Mouse (Mus musculus): ENCODE data around the gene Krtcap2.

Krtcap2 gene

DNA sequence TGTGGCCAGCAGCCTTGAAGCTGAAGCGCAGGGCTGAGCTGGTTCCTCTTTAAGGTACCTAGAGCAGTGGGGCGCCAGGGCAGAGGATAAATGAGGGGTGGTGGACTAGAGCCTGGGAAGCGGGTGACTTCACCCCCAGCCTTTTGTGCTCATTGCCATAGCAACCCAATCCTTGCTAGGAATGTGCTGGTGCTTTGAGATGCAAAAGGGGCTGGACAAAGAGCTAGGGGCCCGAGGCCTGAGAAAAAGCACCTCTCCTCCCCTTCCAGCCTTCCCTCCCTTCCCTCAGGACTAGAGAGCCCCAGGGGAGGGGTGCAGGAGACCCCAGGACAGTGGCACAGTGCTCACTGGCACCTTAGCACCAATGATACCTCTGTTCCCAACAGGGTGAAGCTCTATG, 19.8 kb upstream of the Krtcap2 start:
- peak; percentile 75 for DNase-seq (ENCODE audit: low spot score)

DNA sequence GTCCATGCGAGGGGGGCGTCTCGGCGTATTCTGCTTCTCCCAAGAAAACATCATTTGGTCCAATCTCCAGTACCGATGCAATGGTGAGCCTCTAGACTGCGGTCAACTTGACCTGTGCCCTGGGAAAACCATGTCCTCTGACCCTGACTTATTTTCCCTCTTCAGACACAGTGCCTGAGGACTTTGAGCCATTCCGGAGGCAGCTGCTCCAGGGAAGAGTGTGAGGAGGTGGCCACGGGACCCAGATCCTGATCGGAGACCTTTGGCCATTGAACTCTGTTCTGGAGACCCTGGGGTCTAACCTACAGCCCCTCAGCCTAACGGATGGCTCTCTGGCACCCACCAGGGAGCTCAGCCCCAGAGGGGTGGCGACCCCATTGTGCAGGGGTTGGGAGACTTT, 19.4 kb upstream of the Krtcap2 start:
- no peak for DNase-seq (ENCODE audit: low spot score)

DNA sequence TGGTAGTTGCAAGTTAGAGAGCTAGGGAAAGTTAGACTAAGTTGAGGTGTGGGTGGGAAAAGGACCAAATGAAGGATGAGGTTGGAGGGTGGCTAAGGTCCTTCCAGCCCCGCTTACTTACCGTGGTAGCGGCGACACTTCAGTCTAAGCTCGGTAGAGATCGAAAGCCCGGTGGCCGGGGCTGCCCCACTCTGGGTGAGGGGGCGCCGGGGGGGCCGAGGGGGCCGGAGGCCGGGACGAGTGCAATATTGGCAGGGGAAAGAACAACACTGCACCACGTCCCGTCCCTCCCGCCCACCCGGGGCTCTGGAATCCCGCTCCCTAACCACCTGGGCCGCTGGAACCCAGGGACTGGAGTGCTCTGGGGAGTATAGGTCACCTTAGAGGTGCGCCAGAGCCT, 18.9 kb upstream of the Krtcap2 start, which contains the start of gene Mtx1:
Gene Mtx1, minus strand, starts transcription at position 189 of the 400 bp plus-strand sequence.
- DNase-seq (ENCODE audit: low spot score) = no peak

DNA sequence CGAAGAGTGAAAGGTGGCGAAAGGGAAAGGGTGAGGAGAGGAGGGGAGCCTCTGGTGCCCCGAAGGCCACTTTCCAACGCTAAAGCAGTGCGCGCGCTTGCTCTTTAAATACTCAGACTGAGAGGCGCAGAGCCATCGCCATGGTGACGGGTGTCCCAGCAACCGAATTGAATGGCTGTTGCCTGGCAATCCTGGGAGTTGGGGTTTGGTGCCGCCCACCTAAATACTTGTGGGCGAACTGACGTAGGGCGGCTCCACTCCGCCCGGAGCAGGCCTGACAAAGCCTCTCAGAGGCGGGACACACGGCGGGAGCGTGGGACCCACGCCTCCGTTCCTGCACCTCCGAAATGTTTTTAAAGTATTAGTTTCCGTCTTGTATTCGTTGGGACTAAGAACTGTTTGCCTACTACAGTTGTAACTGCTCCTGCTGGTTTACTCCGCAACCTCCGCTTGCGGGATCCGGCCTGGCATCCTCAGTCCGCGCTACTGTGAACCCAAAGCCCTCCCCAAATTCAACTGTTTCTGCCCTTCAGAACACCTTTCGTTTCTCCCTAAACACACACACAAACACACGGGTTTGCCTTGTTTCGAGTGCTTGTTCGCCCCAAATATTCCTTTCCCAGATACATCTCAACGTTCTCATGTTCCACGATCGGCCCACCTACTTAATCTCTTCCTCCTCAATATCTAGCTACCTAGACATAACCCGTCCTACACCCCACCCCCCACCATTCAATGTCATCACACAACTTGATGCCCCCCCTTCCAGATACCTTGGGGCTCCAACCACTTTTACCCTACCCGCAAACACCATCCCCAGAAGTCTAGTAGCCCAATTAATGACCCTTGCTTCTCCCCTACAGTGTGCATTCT, 18.2 kb upstream of the Krtcap2 start:
- peak; percentile 96 for DNase-seq (ENCODE audit: low spot score)

DNA sequence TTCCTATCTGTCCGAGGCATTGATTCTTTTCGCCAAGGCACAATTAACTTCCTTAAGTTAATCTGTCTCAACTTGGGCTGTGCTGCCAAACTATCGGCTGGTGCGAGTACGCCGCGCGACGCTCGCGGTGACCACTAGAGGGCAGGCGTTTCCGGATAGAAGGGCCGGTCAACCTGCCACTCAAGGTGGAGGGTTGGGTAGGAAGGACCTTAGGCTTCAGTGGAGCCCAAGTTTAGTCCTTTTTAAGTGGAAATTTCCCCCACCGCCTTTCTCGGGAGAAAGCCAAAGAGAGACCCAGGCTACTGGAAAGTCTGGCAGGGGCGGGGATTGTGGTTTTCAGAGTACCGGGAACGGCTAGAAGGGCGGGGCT, 17.6 kb upstream of the Krtcap2 start:
- DNase-seq (ENCODE audit: low spot score) = peak; percentile 94

DNA sequence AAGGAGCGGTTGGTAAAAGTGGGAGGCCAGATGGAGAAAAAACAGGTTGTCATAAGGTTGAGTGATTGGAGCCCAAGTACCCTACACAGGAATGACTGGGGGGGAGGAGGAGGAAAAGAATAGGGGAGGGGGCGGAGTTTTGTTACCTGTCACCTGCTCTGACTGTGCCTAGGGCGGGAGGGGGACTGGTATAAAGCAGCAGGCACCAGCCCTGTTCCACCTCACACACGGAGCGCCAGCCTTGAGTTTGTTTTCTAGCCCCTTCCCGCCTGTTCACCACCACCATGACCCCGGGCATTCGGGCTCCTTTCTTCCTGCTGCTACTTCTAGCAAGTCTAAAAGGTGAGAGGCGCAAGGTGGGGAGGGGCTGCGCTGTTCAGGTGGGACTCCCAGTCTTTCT, 16.9 kb upstream of the Krtcap2 start, which contains the start of gene Muc1:
Gene Muc1, plus strand, starts transcription at position 222 of the 400 bp plus-strand sequence.
- DNase-seq (ENCODE audit: low spot score) = no peak

DNA sequence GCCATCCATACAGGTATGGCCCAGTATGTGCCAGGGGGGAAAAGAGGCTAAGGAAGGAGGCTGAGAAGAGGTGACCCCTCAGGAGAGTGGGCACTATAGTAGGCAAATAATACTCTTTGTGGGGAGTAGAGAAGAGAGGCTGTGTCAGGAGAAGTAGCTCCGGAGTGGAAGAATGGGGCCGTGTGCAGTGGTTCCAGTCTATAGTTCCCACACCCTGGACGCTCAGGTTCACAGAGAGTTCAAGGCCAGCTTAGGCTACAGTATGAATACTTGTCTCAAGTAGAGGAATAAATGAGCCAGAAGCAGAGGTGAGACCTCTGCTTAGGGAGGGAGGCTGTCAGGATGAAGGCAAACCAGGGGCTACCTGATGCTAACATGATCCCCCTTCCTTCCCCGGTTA, 16.5 kb upstream of the Krtcap2 start:
- DNase-seq (ENCODE audit: low spot score) = no peak

DNA sequence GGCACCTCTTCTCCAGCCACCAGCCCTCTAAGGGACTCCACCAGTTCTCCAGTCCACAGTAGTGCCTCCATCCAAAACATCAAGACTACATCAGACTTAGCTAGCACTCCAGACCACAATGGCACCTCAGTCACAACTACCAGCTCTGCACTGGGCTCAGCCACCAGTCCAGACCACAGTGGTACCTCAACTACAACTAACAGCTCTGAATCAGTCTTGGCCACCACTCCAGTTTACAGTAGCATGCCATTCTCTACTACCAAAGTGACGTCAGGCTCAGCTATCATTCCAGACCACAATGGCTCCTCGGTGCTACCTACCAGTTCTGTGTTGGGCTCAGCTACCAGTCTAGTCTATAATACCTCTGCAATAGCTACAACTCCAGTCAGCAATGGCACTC, 15.2 kb upstream of the Krtcap2 start:
- DNase-seq (ENCODE audit: low spot score) = no peak

DNA sequence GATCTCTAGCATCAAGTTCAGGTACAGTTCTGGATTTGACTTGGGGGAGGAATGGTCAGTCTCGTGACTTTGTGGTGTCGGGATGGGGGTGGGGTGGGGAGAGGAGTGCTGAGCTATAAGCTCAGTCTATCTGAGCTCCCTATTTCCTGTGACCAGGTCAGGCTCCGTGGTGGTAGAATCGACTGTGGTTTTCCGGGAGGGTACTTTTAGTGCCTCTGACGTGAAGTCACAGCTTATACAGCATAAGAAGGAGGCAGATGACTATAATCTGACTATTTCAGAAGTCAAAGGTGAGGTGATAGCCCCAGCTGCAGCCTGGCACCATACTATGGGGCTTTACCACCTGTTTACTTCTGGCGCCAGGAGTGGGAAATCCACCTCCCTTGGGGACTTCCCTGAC, 14.4 kb upstream of the Krtcap2 start:
- no peak for DNase-seq (ENCODE audit: low spot score)

DNA sequence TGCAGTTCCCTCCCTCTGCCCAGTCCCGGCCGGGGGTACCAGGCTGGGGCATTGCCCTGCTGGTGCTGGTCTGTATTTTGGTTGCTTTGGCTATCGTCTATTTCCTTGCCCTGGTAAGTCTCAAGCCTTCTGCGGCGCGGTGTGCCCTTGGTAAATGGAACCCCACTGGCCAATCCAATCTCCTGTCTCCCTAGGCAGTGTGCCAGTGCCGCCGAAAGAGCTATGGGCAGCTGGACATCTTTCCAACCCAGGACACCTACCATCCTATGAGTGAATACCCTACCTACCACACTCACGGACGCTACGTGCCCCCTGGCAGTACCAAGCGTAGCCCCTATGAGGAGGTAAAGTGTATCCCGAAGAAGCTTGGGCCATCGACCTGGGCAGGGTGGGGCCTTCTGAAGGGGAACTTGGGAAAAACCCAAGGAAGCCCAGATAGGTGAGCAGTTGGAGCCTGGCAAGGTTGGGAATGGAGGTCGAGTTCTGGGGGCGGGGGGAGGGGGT, 13.9 kb upstream of the Krtcap2 start:
- no peak for DNase-seq (ENCODE audit: low spot score)

DNA sequence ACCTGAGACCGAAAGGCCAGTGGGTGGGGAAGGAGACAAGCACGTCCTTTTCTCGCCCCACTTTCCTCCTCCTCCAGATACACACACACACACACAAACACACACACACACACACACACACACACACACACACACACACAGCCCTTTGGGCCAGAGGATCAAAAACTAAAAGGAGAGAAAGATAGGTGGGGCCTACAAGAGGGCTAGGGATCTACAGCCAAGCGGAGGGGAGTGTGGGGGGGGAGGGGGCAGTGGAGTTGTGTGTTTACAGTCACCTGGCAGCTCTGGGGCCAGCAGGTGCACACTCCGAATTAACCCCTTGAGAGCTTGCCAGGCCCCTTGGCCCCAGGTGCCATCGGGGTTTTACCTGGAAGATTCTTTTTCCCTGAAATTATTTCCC, 13.2 kb upstream of the Krtcap2 start:
- DNase-seq (ENCODE audit: low spot score) = no peak

DNA sequence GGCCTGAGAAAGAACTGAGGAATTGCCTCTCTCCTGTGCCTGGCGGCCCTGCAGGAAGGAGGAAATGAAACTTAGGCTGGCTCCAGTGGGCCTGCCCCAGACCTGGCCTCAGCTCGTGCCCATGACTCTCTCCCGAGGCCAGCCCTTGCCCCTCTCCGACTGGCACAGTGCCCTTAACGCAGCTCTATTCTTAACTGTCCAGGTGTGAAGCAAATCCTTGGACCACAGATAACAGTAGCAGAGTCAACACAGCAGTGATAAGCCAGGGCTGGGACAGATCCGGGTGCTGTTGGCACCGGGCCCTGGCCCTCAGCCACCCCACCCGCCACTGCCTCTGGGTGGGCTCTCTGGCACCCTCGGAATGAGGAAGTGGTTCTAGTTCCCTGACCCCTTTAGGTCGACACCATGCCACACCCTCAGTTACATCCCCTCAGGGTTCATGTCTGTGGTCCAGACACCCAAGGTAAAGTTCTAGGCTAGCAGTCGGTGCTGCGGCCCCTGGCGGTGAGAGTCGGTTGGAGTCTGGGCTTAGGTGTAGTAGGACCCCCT, 12.1 kb upstream of the Krtcap2 start:
- DNase-seq (ENCODE audit: low spot score) = no peak

DNA sequence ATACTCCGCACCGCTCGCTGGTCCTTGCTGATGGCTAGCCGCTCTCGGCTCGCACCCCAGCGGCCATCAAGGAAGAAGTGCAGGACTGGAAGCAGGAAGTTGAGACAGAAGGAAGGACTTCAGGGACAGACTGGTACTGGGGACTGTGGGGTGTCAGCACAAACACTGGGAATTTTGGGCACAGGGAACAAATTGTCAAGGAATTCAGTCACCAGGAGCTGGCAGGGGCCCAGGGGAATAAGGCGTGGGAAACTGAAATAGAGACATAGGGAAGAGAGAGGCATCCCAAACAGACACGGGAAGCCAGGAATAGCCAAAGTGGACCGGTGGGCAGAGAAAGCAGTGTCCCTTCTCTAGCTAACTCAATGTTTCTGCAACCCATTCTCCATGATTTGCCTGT, 9.2 kb upstream of the Krtcap2 start:
- DNase-seq (ENCODE audit: low spot score) = no peak

DNA sequence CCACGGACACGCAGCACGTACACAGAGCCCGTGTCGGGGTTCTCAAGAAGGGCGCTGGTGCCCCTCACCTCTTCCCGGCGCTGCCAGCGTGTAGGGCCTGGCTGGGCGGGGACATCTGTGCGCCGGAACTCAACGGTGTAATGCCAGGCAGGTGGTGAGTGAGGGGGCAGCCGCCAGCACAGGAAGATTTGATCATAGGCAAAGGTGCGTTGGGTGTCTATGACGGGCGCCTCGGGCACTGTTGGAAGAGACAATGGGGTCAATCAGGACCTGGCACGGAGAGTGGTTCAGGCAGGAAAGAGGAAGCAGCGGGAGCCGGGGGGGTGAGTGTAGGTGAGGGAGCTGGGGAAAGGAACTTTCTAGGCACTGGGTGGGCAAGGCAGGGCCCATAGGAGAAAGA, 8.1 kb upstream of the Krtcap2 start:
- DNase-seq (ENCODE audit: low spot score) = no peak

DNA sequence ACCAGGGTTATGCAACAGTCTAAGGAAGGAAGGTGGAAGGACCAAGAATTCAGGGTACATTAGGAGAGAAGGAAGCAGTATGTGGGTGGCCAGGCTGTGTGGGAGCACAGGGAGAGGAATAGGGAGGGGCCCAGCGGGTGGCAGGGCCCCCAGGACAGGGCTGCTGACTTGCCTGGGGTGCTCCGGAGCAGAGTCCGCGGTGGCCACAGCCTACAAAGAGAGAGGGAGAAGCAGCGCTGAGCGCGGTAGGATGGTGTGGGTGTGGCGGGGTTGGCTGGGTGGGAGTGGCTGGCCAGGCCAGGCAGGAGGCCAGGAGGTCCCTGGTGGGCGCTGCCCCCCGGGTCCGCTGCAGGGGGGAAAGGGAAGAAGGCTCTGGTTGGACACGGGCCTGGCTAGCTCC, 7.3 kb upstream of the Krtcap2 start:
- DNase-seq (ENCODE audit: low spot score) = no peak

DNA sequence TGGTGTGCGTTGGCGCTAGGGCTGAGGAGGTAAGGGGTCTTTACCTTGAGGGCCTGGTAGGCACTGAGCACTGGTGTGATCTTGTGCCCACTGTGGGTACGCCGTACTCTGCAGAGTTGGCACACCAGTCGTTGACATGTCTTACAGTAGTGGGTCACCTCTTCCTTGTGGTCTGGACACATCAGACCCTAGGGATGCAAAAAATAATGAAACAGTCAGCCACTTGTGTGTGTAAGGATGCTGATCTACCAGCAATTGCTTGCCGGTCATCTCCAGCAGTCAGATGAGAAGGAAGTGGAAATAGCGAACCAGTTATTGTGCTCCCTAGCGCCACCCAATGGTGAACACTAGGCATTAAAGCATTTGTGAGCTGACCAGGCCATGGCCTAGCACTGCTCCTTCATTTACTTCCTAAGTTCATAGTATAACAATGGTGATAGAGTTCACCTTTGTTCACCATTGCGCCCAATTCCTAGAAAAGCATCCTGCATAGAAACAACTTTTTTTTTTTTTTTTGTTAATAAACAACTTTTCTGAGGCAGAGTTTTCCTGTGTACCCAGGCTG, 3.4 kb upstream of the Krtcap2 start:
- peak; percentile 55 for DNase-seq (ENCODE audit: low spot score)

DNA sequence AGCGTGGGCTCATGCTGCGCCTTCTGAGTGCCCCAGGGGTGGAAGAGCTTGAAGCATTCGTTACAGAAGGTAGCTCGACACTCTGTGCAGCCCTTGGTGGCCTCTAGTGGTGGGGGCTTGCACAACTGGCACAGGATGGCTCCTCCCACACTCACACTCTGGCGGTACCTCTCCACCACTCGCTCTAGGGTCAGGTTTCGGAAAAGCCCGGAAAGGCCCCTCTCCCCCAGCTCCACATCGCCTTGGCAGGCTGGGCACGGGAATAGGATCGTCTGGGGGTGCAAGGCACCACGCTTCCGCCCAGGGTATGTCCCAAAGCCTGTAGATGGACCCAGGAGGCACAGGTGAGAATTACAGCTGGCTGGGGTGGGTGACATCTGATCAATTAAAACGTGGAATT, 2.2 kb upstream of the Krtcap2 start:
- peak; percentile 79 for DNase-seq (ENCODE audit: low spot score)

DNA sequence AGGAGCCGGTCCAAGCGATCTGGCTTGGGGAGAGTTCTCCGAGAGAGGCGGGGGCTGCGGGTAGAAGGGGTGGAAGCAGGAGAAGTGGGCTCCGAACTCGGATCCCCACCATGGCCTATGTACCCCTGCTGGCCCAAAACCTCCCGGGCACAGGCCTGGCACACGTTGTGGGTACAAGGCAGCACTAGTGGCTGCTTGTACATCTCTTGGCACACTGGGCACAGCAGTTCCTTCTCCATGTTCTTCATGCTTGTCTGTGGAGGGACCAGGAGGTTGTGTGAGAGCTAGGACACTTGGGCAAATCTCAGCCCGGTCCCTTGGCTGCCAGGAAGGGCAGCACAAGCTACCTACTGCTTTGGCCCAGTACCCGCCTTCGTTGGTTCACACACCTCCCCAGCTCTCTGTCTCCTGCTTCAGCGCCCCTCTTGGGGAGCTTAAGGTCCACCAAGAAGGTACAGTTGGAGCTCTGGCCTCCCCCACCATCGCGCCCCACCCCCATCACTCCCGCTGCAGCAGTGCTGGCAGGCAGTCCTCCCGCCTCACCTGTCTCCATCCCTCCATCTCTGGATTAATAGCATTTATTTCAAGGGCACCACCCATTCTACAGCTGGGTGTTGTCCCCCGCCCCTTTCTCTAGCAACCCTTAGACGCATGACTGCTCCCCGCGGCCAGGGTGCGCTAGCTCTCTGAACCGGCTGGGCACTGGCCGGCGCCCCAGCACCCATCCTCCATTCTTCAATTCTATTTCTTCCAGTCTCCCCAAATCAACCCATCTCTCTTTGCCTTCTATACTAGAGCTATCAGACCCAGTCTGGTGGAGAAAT, 1.4 kb upstream of the Krtcap2 start:
- DNase-seq (ENCODE audit: low spot score) = peak; percentile 49

DNA sequence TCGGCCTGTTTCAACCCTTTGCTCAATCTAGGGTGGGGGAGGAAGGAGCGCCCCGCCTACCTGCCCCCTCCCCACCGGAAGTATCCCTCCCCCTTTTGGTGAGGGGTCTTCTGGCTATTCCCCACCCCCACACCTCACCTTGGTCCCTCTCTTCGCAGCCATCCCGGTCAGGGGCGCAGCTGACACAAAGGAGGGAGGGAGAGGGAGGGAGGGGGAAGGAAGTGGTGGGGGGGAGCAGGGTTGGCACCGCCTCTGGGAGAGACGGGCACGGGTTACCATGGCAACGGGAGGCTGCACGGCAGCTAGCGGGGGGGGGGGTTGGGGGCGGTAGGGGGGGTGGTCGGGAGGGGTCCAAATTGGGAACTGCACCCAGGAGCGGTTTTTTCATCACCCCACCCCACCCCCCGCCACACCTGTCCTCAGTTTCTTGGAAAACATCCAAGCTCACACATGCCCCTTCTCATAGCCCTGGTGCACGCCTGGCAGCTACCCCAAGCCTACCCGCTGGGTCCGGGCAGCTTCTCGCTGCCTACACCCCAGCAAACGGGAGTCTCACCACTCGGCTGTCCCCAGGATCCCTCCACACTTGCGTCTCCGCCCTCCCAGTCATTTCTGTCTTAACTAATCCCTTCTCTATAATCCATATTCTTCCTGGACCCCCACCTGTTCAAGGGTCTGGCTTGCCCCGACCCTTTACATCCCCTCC, 631 bp upstream of the Krtcap2 start:
- DNase-seq (ENCODE audit: low spot score) = peak; percentile 71

DNA sequence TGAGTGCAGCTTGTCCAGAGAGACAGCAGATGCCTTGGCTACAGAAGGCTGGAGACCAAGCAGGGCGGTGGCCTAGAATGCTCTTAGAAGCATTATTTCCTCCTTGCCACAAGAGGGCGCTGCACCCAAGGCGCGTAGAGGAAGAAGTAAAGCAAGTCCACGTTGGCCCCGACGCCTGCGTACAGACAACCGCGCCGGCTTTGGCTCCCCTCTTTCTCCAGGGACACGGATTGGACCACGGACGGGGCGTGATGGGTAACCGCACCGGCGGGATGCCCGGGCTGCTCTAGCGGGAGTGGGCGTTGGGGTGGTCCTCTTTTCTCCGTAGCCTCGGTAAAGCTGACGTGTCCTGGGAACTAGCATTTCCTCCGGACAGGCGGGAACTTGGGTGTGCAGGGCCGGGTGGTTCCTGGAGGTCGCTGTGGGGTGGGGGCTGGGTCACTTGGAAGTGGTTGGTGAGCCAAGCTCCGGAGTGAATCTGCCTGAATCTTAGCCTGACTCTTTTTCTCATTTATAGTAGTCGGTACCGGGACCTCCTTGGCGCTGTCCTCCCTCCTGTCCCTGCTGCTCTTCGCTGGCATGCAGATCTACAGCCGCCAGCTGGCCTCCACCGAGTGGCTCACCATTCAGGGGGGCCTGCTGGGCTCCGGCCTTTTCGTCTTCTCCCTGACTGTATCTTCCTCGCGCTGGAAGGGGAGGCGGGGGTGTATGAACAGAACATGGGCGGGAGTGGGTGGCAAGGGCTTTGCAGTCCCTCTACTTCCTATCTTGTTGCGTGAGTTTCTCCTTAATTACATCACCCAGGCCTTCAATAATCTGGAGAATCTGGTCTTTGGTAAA, 715 bp downstream of the Krtcap2 start, which contains the start of gene Trim46:
Gene Trim46, minus strand, starts transcription at position 49 of the 840 bp plus-strand sequence.
- peak; percentile 94 for DNase-seq (ENCODE audit: low spot score)

DNA sequence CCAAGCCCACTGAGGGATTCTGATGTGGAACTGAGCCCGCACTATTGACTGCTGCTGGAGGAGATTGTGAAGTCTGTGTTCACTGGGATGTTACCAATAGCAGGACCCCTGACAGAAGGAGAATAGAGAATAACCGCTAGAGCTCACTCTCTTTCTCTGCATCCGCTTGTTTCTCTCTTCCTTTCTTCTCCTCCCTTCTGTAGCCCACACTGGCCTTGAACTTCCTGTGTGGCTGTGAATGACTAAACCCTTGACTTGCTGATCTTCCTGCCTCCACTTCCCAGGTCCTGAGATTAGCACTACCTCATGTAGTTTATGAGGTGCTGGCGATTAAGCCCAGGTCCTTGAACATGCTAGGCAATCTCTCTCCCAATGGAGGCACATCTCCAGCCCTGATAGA, 1.7 kb downstream of the Krtcap2 start:
- DNase-seq (ENCODE audit: low spot score) = no peak

Measured in retina, embryonic 14.5 days (tissue).